Mouse (Mus musculus): ENCODE measurements around the gene Ncf4. TPM values are rescaled to one million over a fixed set of nuclear protein-coding genes. Genes with fewer than 3 reads are reported as not detected.

Ncf4 gene
- polyA plus RNA-seq (2014; fragmentation: Illumina TruSeq; extraction: RNeasy Lipid Tissue Mini Kit (QIAGEN cat#74804); ENCODE audit: low read depth, low replicate concordance) = 3.0 TPM

GRCm38 (mm10) chr15:78244695-78245492, at the start of gene Ncf4:
Gene Ncf4, plus strand, starts transcription at chr15:78244801.

GRCm38 (mm10) chr15:78206312-78206711, 38.3 kb upstream of the Ncf4 start, which contains the start of gene Pvalb:
Gene Pvalb, minus strand, starts transcription at chr15:78206400.

DNA sequence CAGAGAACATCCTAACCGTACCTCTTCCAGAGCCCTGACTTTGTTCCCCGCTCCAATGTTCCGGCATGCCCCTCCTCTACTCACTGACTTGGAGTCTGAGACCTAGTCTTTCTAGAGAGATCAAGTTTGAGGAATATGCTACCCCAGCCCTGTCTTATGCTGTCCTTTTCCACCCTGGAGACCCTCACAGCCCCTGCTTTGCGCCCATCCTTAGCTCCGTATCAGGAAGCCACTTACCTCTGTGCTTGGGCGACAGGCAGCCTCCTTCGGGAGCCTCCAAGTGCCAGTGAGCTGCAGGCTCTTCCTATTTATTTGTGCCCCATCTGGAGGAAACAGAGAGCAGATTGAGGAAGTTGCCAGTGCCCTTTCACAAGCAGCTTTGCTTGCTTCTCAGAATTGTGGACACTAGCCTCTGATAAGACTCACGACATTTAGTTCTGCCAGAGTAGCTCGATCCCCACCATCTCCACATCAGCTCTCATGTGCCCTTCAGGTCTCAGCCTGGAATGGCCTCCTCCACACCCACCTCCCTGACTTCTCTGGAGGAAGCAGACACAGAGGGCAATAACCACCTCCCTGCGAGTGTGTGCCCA, 60.8 kb downstream of the Ncf4 start, which contains the start of gene Csf2rb2:
Gene Csf2rb2 (minus strand): TSS at position 381 of the 593 bp plus-strand sequence.

Other genes starting within 250 kb of the Ncf4 start
- gene Cacng2, start 124.8 kb upstream of the Ncf4 start, polyA plus RNA-seq (2014; fragmentation: Illumina TruSeq; extraction: RNeasy Lipid Tissue Mini Kit (QIAGEN cat#74804); ENCODE audit: low read depth, low replicate concordance) = not detected
- gene Ift27, start 70.7 kb upstream of the Ncf4 start, polyA plus RNA-seq (2014; fragmentation: Illumina TruSeq; extraction: RNeasy Lipid Tissue Mini Kit (QIAGEN cat#74804); ENCODE audit: low read depth, low replicate concordance) = 13.9 TPM
- gene Pvalb, start 38.4 kb upstream of the Ncf4 start, polyA plus RNA-seq (2014; fragmentation: Illumina TruSeq; extraction: RNeasy Lipid Tissue Mini Kit (QIAGEN cat#74804); ENCODE audit: low read depth, low replicate concordance) = 1.9 TPM
- gene Csf2rb2, start 60.9 kb downstream of the Ncf4 start, polyA plus RNA-seq (2014; fragmentation: Illumina TruSeq; extraction: RNeasy Lipid Tissue Mini Kit (QIAGEN cat#74804); ENCODE audit: low read depth, low replicate concordance) = 0.73 TPM
- gene Csf2rb, start 81.0 kb downstream of the Ncf4 start, polyA plus RNA-seq (2014; fragmentation: Illumina TruSeq; extraction: RNeasy Lipid Tissue Mini Kit (QIAGEN cat#74804); ENCODE audit: low read depth, low replicate concordance) = 0.50 TPM
- not detected for gene Tex33, start 151.1 kb downstream of the Ncf4 start, polyA plus RNA-seq (2014; fragmentation: Illumina TruSeq; extraction: RNeasy Lipid Tissue Mini Kit (QIAGEN cat#74804); ENCODE audit: low read depth, low replicate concordance)
- 26.6 TPM for gene Tst, start 161.1 kb downstream of the Ncf4 start, polyA plus RNA-seq (2014; fragmentation: Illumina TruSeq; extraction: RNeasy Lipid Tissue Mini Kit (QIAGEN cat#74804); ENCODE audit: low read depth, low replicate concordance)
- 56.8 TPM for gene Mpst, start 161.6 kb downstream of the Ncf4 start, polyA plus RNA-seq (2014; fragmentation: Illumina TruSeq; extraction: RNeasy Lipid Tissue Mini Kit (QIAGEN cat#74804); ENCODE audit: low read depth, low replicate concordance)
- gene Kctd17, start 183.8 kb downstream of the Ncf4 start, polyA plus RNA-seq (2014; fragmentation: Illumina TruSeq; extraction: RNeasy Lipid Tissue Mini Kit (QIAGEN cat#74804); ENCODE audit: low read depth, low replicate concordance) = 24.6 TPM
- not detected for gene Tmprss6, start 223.8 kb downstream of the Ncf4 start, polyA plus RNA-seq (2014; fragmentation: Illumina TruSeq; extraction: RNeasy Lipid Tissue Mini Kit (QIAGEN cat#74804); ENCODE audit: low read depth, low replicate concordance)

All from heart, adult 10 weeks (tissue).